Mouse (Mus musculus): ENCODE measurements around the gene Fasl. TPM values are rescaled to one million over a fixed set of nuclear protein-coding genes. Genes with fewer than 3 reads are reported as not detected.

Gene Fasl
- polyA plus RNA-seq, 1 experiment from 2014 or later, result not detected

GRCm38 (mm10) chr1:161734741-161735211 is 53.5 kb downstream of the Fasl start:
- 72% methylated on average over 14 of the region's 14 CpGs for WGBS

GRCm38 (mm10) chr1:161734314-161734713 is 54.0 kb downstream of the Fasl start:
- H3K4me3 ChIP-seq (ENCODE audit: low read length), result no peak overlapping the region
- no peak overlapping the region for H3K27ac ChIP-seq (ENCODE audit: low read depth, low read length)
- 67% methylated on average over 11 of the region's 11 CpGs for WGBS
- no peaks in the 10 kb centered on the region for H3K4me1 ChIP-seq (ENCODE audit: control insufficient read depth, insufficient read depth, low read length)
- no peaks in the 10 kb centered on the region for H3K27me3 ChIP-seq (ENCODE audit: control insufficient read depth, insufficient read depth, low read length)
- no peaks in the 10 kb centered on the region for H3K36me3 ChIP-seq (ENCODE audit: control insufficient read depth, insufficient read depth, low read length)
- H3K9ac ChIP-seq (ENCODE audit: low read depth, low read length), result no peak overlapping the region
- no peak overlapping the region for H3K4me2 ChIP-seq (replicated peaks; ENCODE audit: low read depth, low read length)
- no peaks in the 10 kb centered on the region for H3K9me3 ChIP-seq (ENCODE audit: control insufficient read depth, low read length)
- ATAC-seq (ENCODE audit: low FRiP score, low TSS enrichment), result no peak

More at GRCm38 (mm10) chr1:161734741-161735211, 53.5 kb downstream of the Fasl start:
- H3K4me1 ChIP-seq (ENCODE audit: control insufficient read depth, insufficient read depth, low read length), result no peaks in the 10 kb centered on the region
- no peak for ATAC-seq (ENCODE audit: low FRiP score, low TSS enrichment)
- H3K4me2 ChIP-seq (replicated peaks; ENCODE audit: low read depth, low read length), result no peak overlapping the region
- no peaks in the 10 kb centered on the region for H3K9me3 ChIP-seq (ENCODE audit: control insufficient read depth, low read length)
- H3K27me3 ChIP-seq (ENCODE audit: control insufficient read depth, insufficient read depth, low read length), result no peaks in the 10 kb centered on the region
- no peak overlapping the region for H3K4me3 ChIP-seq (ENCODE audit: low read length)
- H3K9ac ChIP-seq (ENCODE audit: low read depth, low read length), result no peak overlapping the region
- H3K27ac ChIP-seq (ENCODE audit: low read depth, low read length), result no peak overlapping the region
- H3K36me3 ChIP-seq (ENCODE audit: control insufficient read depth, insufficient read depth, low read length), result no peaks in the 10 kb centered on the region

Other genes starting within 250 kb of the Fasl start
- gene Suco, start 88.2 kb upstream of the Fasl start, polyA plus RNA-seq (2014; fragmentation: Nextera tagmentation; extraction: Ambion mirVana), result 20.2 and 30.6 TPM in 2 replicates
- gene Pigc, start 180.7 kb upstream of the Fasl start, polyA plus RNA-seq (2014; fragmentation: Nextera tagmentation; extraction: Ambion mirVana), result 33.6 and 42.2 TPM in 2 replicates
- not detected in 2 replicates for gene 4930558K02Rik, start 191.1 kb upstream of the Fasl start, polyA plus RNA-seq (2014; fragmentation: Nextera tagmentation; extraction: Ambion mirVana)

Measured in kidney, embryonic 14.5 days (tissue).